Mouse (Mus musculus): Measurements from ENCODE around the gene Spink4. TPM values are rescaled to one million over a fixed set of nuclear protein-coding genes. Genes with fewer than 3 reads are reported as not detected.

The Spink4 gene
- polyA plus RNA-seq, 1 experiment from 2014 or later, result not detected

DNA sequence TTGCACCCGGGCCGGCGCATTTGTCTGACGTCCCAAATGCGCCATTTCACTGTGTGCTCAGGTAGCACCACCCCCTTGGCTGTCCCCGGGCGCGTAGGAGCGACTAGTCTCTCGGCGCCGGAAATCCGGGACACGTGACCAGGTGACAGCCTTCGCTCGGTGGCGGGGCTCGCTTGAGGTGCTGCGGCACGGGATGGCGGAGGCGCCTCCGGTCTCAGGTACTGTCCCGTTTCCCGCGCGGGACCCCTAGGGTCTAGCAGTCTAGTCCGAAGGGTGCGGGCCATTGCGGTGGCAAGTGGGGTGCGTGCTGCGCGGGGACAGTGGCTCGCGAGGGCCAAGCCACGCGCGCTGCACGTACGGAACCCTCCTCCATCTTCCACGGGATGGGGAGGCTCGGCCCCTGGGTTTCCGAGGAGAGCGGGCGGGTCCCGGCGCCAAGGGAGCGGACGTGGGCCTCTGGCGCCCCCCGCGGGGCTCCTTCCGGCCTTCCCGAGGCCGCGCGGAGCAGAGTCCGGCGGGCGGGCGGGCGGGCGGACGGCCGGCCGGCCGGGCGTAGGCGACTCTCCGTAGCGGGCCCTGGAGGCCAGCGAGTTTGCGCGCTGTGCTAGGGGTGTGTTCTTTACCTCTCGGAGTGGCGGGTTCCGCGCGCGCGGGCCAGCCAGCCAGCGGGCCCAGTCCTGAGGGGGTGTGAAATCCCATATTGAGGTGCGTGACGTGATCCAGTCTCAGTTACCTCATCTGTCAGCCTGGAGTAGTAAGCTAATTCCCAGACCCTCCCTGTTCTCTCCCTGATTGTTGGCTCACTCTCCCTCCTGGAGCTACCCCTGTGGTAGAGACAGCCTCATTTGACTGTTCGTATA is 51.2 kb downstream of the Spink4 start, which contains the start of gene Nfx1:
TSS of gene Nfx1 (plus strand) at position 65 of the 860 bp plus-strand sequence.
- peak within 1 kb of the TSS; percentile 87 for H3K9ac ChIP-seq (replicated peaks)
- H3K9me3 ChIP-seq, result no peaks in the 10 kb centered on the region
- ATAC-seq, result peak; percentile 97
- peak within 1 kb of the TSS; percentile 91 for H3K27ac ChIP-seq
- H3K4me3 ChIP-seq (replicated peaks), result peak within 1 kb of the TSS; percentile 97
- peaks cover 22% of the 10 kb centered on the region for H3K4me1 ChIP-seq (replicated peaks)
- peak within 1 kb of the TSS; percentile 80 for H3K4me2 ChIP-seq (replicated peaks)
- no peaks in the 10 kb centered on the region for H3K27me3 ChIP-seq
- peaks cover 12% of the 10 kb centered on the region for H3K36me3 ChIP-seq
- WGBS, result under 1% methylated on average over 82 of the region's 85 CpGs

DNA sequence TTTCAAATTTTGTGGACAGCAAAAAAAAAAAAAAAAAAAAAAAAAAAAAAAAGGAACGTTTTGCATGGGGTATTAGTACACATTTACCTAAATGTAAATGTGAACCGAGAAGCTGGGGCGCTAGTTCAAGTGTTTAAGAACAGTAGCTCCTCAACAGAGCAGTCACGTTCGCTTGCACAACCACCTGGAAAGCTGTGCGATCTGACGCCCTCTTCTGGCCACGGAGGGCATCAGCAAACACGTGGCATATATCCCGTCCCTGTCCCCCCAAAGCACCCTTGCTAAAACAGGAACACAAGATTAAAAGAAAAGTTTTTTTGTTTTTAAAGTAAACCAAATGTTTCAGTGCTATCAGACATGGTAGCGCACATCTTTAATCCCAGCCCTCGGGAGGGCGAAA is 51.9 kb downstream of the Spink4 start:
- no peaks in the 10 kb centered on the region for H3K27me3 ChIP-seq
- peak overlapping the region; percentile 87 for H3K9ac ChIP-seq (replicated peaks)
- 26% methylated on average over 13 of the region's 13 CpGs for WGBS
- peak overlapping the region; percentile 97 for H3K4me3 ChIP-seq (replicated peaks)
- H3K36me3 ChIP-seq, result peaks cover 11% of the 10 kb centered on the region
- H3K27ac ChIP-seq, result no peak overlapping the region
- ATAC-seq, result no peak
- H3K4me2 ChIP-seq (replicated peaks), result peak overlapping the region; percentile 80
- H3K4me1 ChIP-seq (replicated peaks), result peaks cover 22% of the 10 kb centered on the region
- H3K9me3 ChIP-seq, result no peaks in the 10 kb centered on the region

DNA sequence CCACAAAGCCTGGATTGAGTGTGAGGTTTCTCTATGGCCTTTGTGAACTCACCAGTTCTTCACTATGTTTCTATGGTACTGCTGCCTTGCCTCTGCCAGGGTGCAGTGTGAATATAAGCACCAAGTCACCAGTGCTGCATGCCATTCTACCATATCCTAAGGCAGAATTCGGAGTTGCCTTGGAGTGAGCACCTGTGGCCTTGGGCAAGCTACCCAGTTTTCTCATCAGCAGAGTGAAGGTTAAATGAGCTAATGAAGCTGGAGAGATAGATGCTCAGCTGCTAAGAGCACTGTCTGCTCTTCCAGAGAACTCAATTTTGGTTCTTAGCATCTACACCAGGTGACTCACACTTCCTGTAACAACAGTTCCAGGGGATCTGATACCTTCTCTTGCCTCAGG is 54.2 kb downstream of the Spink4 start:
- H3K9me3 ChIP-seq, result no peaks in the 10 kb centered on the region
- H3K4me3 ChIP-seq (replicated peaks), result no peak overlapping the region
- H3K4me1 ChIP-seq (replicated peaks), result peaks cover 22% of the 10 kb centered on the region
- H3K36me3 ChIP-seq, result peaks cover 28% of the 10 kb centered on the region
- ATAC-seq, result no peak
- H3K27me3 ChIP-seq, result no peaks in the 10 kb centered on the region
- H3K9ac ChIP-seq (replicated peaks), result no peak overlapping the region
- no peak overlapping the region for H3K27ac ChIP-seq
- 100% methylated on average over 1 of the region's 1 CpGs for WGBS
- H3K4me2 ChIP-seq (replicated peaks), result no peak overlapping the region

DNA sequence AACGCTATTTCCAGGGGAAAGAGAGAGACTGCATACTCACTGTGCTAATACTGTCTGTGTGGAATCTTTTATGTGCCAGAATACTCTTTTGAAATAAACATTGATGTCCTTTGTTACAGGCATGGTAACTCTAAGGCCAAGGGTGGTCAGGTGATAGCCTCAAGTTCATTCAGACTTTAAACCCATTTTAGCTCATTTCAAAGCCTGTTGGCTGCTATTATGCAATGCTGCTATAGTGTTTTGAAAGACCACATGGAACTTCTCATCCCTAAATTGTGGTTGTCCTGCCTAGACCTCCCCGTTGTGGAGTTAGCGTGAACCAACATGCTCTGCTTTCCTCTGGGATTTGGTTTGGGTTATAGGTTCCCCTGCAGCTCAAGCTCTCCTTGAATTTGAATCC is 55.8 kb downstream of the Spink4 start:
- H3K27ac ChIP-seq, result no peak overlapping the region
- H3K4me3 ChIP-seq (replicated peaks), result no peak overlapping the region
- peaks cover 44% of the 10 kb centered on the region for H3K36me3 ChIP-seq
- H3K27me3 ChIP-seq, result no peaks in the 10 kb centered on the region
- WGBS, result 92% methylated on average over 3 of the region's 3 CpGs
- H3K4me2 ChIP-seq (replicated peaks), result no peak overlapping the region
- H3K9me3 ChIP-seq, result no peaks in the 10 kb centered on the region
- H3K9ac ChIP-seq (replicated peaks), result no peak overlapping the region
- ATAC-seq, result no peak
- peaks cover 14% of the 10 kb centered on the region for H3K4me1 ChIP-seq (replicated peaks)

DNA sequence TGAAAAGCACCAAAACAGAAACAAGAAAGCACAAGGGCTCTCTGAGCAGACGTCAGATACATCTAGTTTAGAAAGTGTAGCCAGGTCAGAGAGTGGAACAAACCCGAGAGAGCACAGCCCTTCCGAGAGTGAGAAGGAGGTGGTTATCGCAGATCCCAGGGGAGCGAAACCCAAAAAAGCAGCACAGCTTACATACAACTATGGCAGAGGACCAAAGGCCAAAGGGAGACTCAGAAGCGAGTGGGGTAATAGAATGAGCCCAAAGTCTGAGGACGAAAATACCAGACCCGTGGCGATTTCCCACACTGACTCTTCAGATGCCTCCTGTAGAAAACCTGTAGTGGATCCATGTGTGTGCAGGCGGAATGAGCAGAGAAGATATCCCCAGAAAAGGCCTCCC is 56.8 kb downstream of the Spink4 start:
- WGBS, result 94% methylated on average over 10 of the region's 10 CpGs
- no peaks in the 10 kb centered on the region for H3K9me3 ChIP-seq
- H3K4me1 ChIP-seq (replicated peaks), result peaks cover 14% of the 10 kb centered on the region
- H3K27me3 ChIP-seq, result no peaks in the 10 kb centered on the region
- ATAC-seq, result no peak
- H3K4me3 ChIP-seq (replicated peaks), result no peak overlapping the region
- no peak overlapping the region for H3K9ac ChIP-seq (replicated peaks)
- no peak overlapping the region for H3K27ac ChIP-seq
- H3K36me3 ChIP-seq, result peaks cover 54% of the 10 kb centered on the region
- no peak overlapping the region for H3K4me2 ChIP-seq (replicated peaks)

DNA sequence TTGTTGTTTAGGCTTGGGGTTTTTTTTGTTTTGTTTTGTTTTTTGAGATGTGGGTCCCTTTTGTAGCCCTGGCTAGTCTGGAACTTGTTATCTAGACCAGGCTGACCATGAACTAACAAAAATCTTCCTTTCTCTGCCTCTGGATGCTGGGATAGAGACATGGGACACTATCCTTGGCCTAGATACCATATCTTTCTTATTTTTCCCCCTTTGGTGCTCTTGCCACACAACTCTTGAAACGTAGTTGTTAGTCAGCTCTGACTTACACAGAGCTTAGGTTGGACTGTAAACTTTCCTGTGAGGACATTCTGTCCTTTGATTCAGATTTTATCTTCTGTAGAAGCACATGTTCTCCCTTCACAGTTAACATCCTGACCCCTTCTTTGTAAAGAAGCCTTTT is 59.6 kb downstream of the Spink4 start:
- no peak overlapping the region for H3K9ac ChIP-seq (replicated peaks)
- H3K4me2 ChIP-seq (replicated peaks), result no peak overlapping the region
- no peaks in the 10 kb centered on the region for H3K27me3 ChIP-seq
- no peaks in the 10 kb centered on the region for H3K9me3 ChIP-seq
- H3K4me3 ChIP-seq (replicated peaks), result no peak overlapping the region
- no peaks in the 10 kb centered on the region for H3K4me1 ChIP-seq (replicated peaks)
- no peak overlapping the region for H3K27ac ChIP-seq
- no peak for ATAC-seq
- WGBS, result 97% methylated on average over 1 of the region's 1 CpGs
- peaks cover 65% of the 10 kb centered on the region for H3K36me3 ChIP-seq

Other genes starting within 250 kb of the Spink4 start
- gene Aptx, start 216.9 kb upstream of the Spink4 start, polyA plus RNA-seq (2015; fragmentation: Nextera tagmentation; extraction: Ambion mirVana), result 56.9 and 59.5 TPM in 2 replicates
- 760 and 762 TPM in 2 replicates for gene Dnaja1, start 197.9 kb upstream of the Spink4 start, polyA plus RNA-seq (2015; fragmentation: Nextera tagmentation; extraction: Ambion mirVana)
- 144 and 149 TPM in 2 replicates for gene Smu1, start 162.1 kb upstream of the Spink4 start, polyA plus RNA-seq (2015; fragmentation: Nextera tagmentation; extraction: Ambion mirVana)
- gene B4galt1, start 66.0 kb upstream of the Spink4 start, polyA plus RNA-seq (2015; fragmentation: Nextera tagmentation; extraction: Ambion mirVana), result 7.2 and 8.3 TPM in 2 replicates
- gene Bag1, start 28.2 kb downstream of the Spink4 start, polyA plus RNA-seq (2015; fragmentation: Nextera tagmentation; extraction: Ambion mirVana), result 182 and 186 TPM in 2 replicates
- 184 and 194 TPM in 2 replicates for gene Chmp5, start 28.4 kb downstream of the Spink4 start, polyA plus RNA-seq (2015; fragmentation: Nextera tagmentation; extraction: Ambion mirVana)
- 107 and 109 TPM in 2 replicates for gene Nfx1, start 50.9 kb downstream of the Spink4 start, polyA plus RNA-seq (2015; fragmentation: Nextera tagmentation; extraction: Ambion mirVana)
- gene Aqp7, start 128.1 kb downstream of the Spink4 start, polyA plus RNA-seq (2015; fragmentation: Nextera tagmentation; extraction: Ambion mirVana), result 0.15 TPM in 1 of 2 replicates, not detected in the other
- 0.08 and 0.18 TPM in 2 replicates for gene Aqp3, start 178.1 kb downstream of the Spink4 start, polyA plus RNA-seq (2015; fragmentation: Nextera tagmentation; extraction: Ambion mirVana)
- gene Nol6, start 204.4 kb downstream of the Spink4 start, polyA plus RNA-seq (2015; fragmentation: Nextera tagmentation; extraction: Ambion mirVana), result 28.1 and 28.7 TPM in 2 replicates
- 76.5 and 87.8 TPM in 2 replicates for gene Ube2r2, start 215.7 kb downstream of the Spink4 start, polyA plus RNA-seq (2015; fragmentation: Nextera tagmentation; extraction: Ambion mirVana)